Mouse (Mus musculus) liver, postnatal 0 days (tissue): ENCODE results near the gene Ass1.
A peak's percentile ranks its signal among the peaks of the same experiment; 100 is the strongest.

Experiments used
- CTCF ChIP-seq: sonication (generic); IDR thresholded peaks from 2 replicates; pipeline ENCODE4 v1.5.1; 2016; ENCODE audit warnings: antibody characterized with exemption, low read depth
- EP300 ChIP-seq: IDR thresholded peaks from 2 replicates; pipeline ENCODE4 v1.6.1; 2016; ENCODE audit warnings: antibody characterized with exemption, low read depth, mild to moderate bottlenecking

DNA sequence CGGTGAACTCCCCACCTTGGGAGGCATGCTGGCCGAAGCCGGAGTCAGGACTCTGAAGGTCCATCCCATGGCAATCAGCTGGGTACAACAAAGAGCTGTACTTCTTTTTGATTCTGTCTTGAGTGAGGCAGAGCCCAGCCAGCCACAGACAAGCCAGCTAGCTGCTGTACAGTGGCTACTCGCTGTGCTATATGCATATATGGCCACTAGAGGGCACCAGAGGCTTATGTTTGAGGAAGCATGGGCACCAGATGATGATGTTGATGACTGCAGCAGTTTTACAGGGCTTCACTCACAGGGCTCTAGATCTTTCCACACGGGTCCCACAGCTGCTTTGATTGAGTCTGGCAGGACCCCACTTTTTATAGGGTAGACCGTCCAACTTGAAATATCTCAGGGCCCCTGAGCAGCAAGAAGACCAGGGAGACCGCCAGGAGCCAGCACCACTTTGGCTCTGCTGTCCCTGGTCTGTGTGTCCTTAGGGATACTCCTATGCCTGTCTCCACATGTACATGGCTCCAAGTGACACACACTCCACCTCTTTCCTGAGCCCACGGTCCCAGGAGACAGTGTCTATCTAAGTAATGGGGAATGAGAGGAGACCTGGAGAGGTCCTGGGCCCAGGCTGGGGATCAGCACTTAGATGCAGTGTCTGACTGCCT, 13.0 kb downstream of the Ass1 start:
- peak; percentile 97 for TF ChIP-seq CTCF
- TF ChIP-seq EP300, result no peak
